Mouse (Mus musculus): ENCODE data around the gene Lrp8.

Lrp8 gene

DNA sequence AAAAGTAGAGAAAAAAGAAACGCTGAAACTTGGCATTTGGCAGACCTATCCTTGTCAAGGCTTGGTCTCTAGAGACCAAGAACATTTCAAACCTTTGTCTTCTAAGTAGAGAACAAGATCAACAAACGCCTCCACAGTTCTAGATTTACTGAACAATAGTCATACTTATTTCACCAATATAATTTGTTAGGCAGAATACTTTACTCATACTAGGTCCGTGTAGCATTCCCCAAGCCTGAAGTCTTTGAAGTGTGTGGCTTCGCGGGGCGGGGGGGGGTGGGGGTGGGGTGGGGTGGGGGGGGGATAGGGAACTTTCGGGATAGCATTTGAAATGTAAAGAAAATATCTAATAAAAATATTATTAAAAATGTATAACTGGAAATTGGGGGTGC is 121.7 kb downstream of the Lrp8 start:
- no peak for DNase-seq
